Mouse (Mus musculus) ovary, adult 2 months (tissue): ENCODE results near the gene Gja4. TPM values are rescaled to one million over a fixed set of nuclear protein-coding genes. Genes with fewer than 3 reads are reported as not detected.

ENCODE experiments used
- polyA plus RNA-seq: library from polyadenylated mRNA; depleted of rRNA; stranded (reverse); fragments of >200 nt; gene quantifications from 2 replicates; pipeline ENCODE4 v1.2.3, GENCODE M21; 2012; rRNA removed

Gene Gja4
- polyA plus RNA-seq = 69.4 and 72.3 TPM in 2 replicates

DNA sequence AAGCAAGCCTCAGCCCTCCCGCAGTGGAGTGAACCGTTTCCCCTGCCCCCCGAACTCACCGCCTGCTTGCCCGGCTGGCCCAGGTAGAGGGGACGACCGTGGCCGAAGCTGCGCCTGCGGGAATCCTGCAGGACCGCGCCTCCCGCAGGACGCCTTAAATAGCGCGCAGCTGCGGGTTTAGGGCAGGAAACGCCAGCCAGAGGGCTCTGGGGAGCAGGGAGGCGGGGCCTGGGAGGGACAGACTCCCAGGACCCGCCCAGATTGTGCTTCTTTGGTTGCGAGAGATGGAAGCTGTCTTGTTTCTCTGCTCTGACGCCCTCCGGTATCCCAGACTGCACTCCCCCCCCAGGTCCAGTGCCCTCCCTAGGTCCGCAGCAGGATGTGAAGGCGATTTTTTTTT is at the start of gene Gja4:
Gene Gja4 (minus strand): TSS at position 179 of the 400 bp plus-strand sequence.

DNA sequence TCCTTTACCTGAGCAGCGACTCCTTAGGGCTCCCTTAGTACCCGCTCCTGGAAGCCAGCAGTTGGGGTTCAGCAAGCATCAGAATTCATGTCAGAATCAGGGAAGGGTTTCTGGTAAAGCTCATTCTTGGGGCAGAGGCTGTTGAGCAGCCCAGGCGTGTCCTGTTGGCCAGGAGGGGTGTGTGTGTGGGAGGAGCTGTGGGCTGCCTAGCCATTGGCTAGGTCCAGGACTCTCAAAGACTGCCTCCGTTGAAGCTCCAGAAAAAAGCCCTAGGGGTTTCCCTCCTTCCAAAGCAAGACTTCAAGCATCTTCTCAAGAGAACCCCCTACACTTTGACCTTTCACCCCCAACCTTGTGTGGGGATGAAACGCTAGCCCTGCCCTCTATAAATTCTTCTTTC is 44.2 kb upstream of the Gja4 start, which contains the start of gene Gjb5:
Gene Gjb5 (minus strand): TSS at position 164 of the 400 bp plus-strand sequence.

DNA sequence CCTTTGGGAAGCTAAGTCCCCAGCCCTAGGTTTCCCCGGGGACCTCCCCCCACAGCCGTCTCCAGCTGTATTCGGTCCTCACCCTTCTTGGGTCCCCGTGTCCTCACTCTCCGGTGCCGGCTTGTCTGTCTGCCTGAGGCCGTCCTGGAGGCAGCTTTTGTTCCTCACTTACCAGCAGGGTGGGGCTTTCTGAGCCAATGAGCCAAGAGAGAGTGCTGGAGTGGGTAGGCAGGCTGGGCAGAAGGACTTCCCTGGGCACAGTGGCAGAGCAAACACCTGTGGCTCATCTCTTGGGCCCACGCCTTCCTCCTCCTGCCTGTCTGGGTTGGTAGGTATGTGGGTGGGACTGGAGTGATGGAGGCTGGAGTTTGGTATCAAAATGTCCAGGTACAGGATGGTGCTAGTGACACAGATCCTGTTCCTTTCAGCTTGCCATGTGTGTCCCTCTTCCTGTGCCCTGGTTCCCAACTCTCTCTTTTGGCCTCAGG is 40.2 kb upstream of the Gja4 start, which contains the start of gene Gjb4:
Gene Gjb4 (minus strand): TSS at position 131 of the 488 bp plus-strand sequence.

DNA sequence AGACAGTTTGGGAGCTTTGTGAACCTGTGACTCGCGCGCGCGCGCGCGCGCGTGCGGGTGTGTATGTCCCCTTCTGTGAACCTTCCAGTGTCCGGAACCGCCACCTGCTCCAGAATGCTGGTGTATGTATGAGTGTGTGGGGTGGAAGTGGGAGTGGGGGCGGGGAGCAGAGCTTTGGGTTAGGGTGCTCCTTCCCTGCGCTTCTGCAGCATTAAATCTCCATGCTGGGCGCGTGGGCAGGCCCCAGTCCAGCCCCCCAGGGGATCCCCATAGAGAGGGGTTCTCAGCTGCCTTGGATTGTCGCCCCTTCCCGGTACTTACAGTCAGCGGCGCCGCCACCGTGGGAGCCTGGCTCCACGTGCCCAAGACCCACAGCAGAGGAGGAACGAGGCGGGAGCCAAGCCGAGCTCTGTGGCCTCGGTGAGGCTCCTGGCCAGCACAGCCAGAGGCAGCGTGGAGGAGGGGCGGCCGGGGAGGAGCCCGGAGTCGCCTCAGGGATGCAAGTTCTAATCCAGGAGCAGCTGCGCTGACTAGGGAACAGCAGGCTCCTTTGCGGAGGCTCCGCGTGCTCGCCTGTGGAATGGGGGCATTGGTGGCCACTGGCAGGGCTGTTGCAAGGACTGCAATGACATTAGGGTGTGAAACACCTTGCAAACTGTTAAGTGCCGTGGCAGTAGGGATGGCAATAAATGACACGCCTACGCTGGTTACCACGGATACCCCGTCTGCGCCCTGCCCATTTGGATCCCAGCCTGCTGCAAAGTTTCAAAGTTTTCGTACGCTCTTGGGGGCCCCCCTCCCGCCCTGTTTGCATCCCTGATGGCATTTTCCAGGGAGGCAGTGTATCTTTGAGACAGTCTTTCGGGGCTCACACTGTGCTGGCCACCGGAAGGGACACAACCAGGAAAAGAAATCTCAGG is 16.6 kb upstream of the Gja4 start, which contains the start of gene Gjb3:
Gene Gjb3 (minus strand): TSS at position 664 of the 920 bp plus-strand sequence.

Other genes with a start within 250 kb of the Gja4 start
- gene Zmym6, start 236.7 kb downstream of the Gja4 start, polyA plus RNA-seq = 3.6 and 5.4 TPM in 2 replicates
- 16.1 and 23.1 TPM in 2 replicates for gene Tmem35b, start 190.3 kb downstream of the Gja4 start, polyA plus RNA-seq
- gene Dlgap3, start 144.8 kb downstream of the Gja4 start, polyA plus RNA-seq = 0.87 and 0.97 TPM in 2 replicates
- 41.0 and 44.4 TPM in 2 replicates for gene Smim12, start 70.3 kb downstream of the Gja4 start, polyA plus RNA-seq
- 0.94 and 1.4 TPM in 2 replicates for gene Gjb3, start 16.8 kb upstream of the Gja4 start, polyA plus RNA-seq
- 0.37 and 0.90 TPM in 2 replicates for gene Gjb4, start 40.0 kb upstream of the Gja4 start, polyA plus RNA-seq
- gene Gjb5, start 44.1 kb upstream of the Gja4 start, polyA plus RNA-seq = 1.0 and 1.2 TPM in 2 replicates